Mouse (Mus musculus) monocyte, adult 5-6 weeks (primary cell): Measurements from ENCODE around the gene Lsm4. TPM values are rescaled to one million over a fixed set of nuclear protein-coding genes. Genes with fewer than 3 reads are reported as not detected.

Experiments used
- ATAC-seq: fragments of 153-309, 156-312 bp; replicated peaks from 2 replicates; pipeline ENCODE4 v1.8.0; 2017; ENCODE audit warnings: mild to moderate bottlenecking; ENCODE audit not compliant: low TSS enrichment, insufficient number of reproducible peaks, severe bottlenecking, poor library complexity, low FRiP score
- total RNA-seq: library from RNA; stranded (forward); fragments of 200-1000, 200-491, 200-594 nt; gene quantifications from 3 replicates; pipeline ENCODE4 v1.2.3, GENCODE M21; 2017

The Lsm4 gene
- total RNA-seq, 1 experiment from 2014 or later = 93.3 TPM

GRCm38 (mm10) chr8:70647343-70648163, 25.5 kb upstream of the Lsm4 start:
- ATAC-seq = no peak

- no peak for ATAC-seq
These were observed 24.9 kb upstream of the Lsm4 start for GRCm38 (mm10) chr8:70648164-70648442.

GRCm38 (mm10) chr8:70648921-70649320, 24.1 kb upstream of the Lsm4 start:
- no peak for ATAC-seq

GRCm38 (mm10) chr8:70649324-70649723, 23.7 kb upstream of the Lsm4 start:
- ATAC-seq = no peak

GRCm38 (mm10) chr8:70650351-70650750, 22.7 kb upstream of the Lsm4 start:
- no peak for ATAC-seq

- peak; percentile 66 for ATAC-seq
These were observed 19.8 kb upstream of the Lsm4 start for GRCm38 (mm10) chr8:70653226-70653625.

- peak; percentile 40; the same call in 1 of the 2 replicates for ATAC-seq
These were observed 18.9 kb upstream of the Lsm4 start for GRCm38 (mm10) chr8:70654121-70654520.

- ATAC-seq = no peak
These were observed 17.6 kb upstream of the Lsm4 start for GRCm38 (mm10) chr8:70655469-70655868.

- ATAC-seq = no peak
These were observed 16.8 kb upstream of the Lsm4 start for GRCm38 (mm10) chr8:70656193-70656790.

- ATAC-seq = no peak
These were observed 15.8 kb upstream of the Lsm4 start for GRCm38 (mm10) chr8:70657214-70657613.

GRCm38 (mm10) chr8:70657739-70658138, 15.3 kb upstream of the Lsm4 start:
- no peak for ATAC-seq

- ATAC-seq = peak; percentile 36; the same call in 1 of the 2 replicates
These were observed 14.0 kb upstream of the Lsm4 start for GRCm38 (mm10) chr8:70658897-70659603.

GRCm38 (mm10) chr8:70659604-70660272, 13.3 kb upstream of the Lsm4 start:
- peak; percentile 59 for ATAC-seq

- 0 out of 2 replicates have a peak, but pooled peaks have one; percentile 2 for ATAC-seq
These were observed 12.7 kb upstream of the Lsm4 start, which contains the start of gene Pgpep1 for GRCm38 (mm10) chr8:70660273-70660725. Pgpep1 (minus strand) TSS chr8:70660388.

- ATAC-seq = no peak
These were observed 9.4 kb upstream of the Lsm4 start for GRCm38 (mm10) chr8:70663691-70664090.

- no peak for ATAC-seq
These were observed 8.4 kb upstream of the Lsm4 start for GRCm38 (mm10) chr8:70664631-70665030.

- no peak for ATAC-seq
These were observed 7.4 kb upstream of the Lsm4 start for GRCm38 (mm10) chr8:70665599-70665998.

- no peak for ATAC-seq
These were observed 6.0 kb upstream of the Lsm4 start for GRCm38 (mm10) chr8:70667071-70667470.
